Mouse (Mus musculus) left cerebral cortex, postnatal 36 days (tissue): Measurements from ENCODE around the gene Gm6871. TPM values are rescaled to one million over a fixed set of nuclear protein-coding genes. Genes with fewer than 3 reads are reported as not detected.
"Not testable (repeated sequence)": the region's sequence is repeated elsewhere in the genome, so short reads cannot be mapped to it uniquely, and the experiment has no call there.

ENCODE experiments used
- DNase-seq, 2 experiments: peaks; one replicate each; pipeline ENCODE4 v3.0.0; 2021 to 2022; ENCODE audit warnings: low spot score in 2 of 2, mixed read lengths in 1 of 2
- intact Hi-C: fragments of 180-260 bp; cut with DNase I; formaldehyde crosslinking; loops from one replicate; pipeline ENCODE4 v1.15.1; 2025
- total RNA-seq, 2 experiments: library from RNA; stranded (reverse); gene quantifications; 2 replicates each; pipeline ENCODE4 v1.2.3; 2021

Gm6871 gene
- not detected for total RNA-seq

DNA sequence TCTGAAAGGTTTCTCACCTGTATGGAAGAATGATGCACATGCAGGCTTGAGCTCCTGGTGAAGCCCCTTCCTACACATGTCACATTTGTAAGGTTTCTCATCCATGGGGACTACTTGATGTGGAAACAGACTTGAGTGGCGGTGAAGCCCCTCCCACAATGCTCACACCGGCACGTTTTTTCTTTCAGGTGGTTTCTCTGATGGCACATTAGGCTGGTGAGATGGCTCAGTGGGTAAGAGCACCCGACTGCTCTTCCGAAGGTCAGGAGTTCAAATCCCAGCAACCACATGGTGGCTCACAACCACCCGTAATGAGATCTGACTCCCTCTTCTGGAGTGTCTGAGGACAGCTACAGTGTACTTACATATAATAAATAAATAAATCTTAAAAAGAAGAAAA, at the start of gene Gm6871:
Gene Gm6871, minus strand, starts transcription at position 101 of the 400 bp plus-strand sequence.
- intact Hi-C loops, DNase-seq: not testable (repeated sequence)

DNA sequence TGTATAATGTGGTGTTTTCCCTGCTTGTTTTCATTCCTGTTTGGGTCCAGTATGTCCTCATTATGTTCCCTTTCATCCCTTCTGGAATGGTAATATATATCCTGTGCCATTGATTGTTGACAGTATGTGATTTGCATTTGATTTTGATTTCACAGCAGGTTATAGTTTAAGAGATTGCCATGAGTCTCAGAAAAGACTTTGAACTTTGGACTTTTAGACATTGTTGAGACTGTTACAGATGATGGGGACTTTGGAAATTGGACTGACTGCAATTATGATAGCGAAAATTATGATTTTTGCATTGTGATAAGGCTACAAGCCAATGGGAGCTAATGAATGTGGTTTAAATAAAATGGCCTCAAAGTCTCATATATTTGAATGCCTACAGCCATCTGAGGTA, 42.8 kb upstream of the Gm6871 start:
- intact Hi-C loops = not testable (repeated sequence)

GRCm38 (mm10) chr7:41611654-41612053, 38.2 kb upstream of the Gm6871 start:
- no peak for DNase-seq

More for the DNA sequence above, 42.8 kb upstream of the Gm6871 start:
- not testable (repeated sequence) for DNase-seq

GRCm38 (mm10) chr7:41599932-41600548, 26.6 kb upstream of the Gm6871 start:
- no peak for DNase-seq
- intact Hi-C loops = loop anchor here (2.0 kb wide), 1 partner anchor 99 kb away; no protein-coding TSS in a partner anchor

More at GRCm38 (mm10) chr7:41611654-41612053, 38.2 kb upstream of the Gm6871 start:
- intact Hi-C loops = no loop called here

DNA sequence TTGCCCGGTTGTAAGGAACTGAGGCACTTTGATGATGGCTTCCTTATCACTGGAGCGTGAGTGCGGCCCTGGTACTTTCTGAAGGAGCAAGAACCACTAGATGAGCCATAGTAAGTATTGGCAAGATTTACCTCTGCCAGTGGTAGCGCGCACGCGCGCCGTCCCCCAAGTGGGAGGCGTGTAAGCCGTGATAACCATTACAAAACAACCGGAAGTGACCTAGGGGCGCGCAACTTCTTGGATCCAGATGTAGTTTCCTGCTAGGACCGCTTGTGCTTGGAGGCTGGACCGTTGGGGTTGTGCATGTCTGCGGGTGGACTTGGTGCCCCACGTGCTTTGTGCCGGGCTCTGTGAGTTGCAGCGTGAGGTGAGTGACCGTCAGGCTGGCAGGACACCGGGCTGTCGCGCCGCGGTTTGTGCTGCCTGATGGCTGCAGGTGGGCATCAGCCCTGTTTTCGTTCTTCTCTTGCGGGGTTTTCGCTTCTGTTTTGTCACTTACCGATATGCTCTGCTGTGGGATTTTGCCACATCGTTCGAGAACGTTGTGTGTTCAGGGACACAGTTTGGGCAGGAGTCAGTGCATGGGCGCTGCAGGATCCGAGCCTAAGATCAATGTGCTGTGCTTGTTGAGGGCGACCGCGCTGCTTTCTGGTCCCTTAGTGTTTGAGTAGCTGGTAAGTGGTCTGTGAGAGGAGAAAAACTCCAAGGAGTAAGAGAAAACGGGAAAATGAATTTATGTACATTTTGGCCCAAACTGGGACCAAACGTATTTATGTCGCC, 25.8 kb upstream of the Gm6871 start, which contains the start of gene 2610021A01Rik:
Gene 2610021A01Rik, plus strand, starts transcription at position 197 of the 780 bp plus-strand sequence.
- intact Hi-C loops = loop anchor here (2.0 kb wide), 1 partner anchor 98 kb away; no protein-coding TSS in a partner anchor
- peak; percentile 91 for DNase-seq

GRCm38 (mm10) chr7:41598615-41599014, 25.2 kb upstream of the Gm6871 start:
- DNase-seq = no peak
- intact Hi-C loops = loop anchor here (2.0 kb wide), 1 partner anchor 98 kb away; no protein-coding TSS in a partner anchor

DNA sequence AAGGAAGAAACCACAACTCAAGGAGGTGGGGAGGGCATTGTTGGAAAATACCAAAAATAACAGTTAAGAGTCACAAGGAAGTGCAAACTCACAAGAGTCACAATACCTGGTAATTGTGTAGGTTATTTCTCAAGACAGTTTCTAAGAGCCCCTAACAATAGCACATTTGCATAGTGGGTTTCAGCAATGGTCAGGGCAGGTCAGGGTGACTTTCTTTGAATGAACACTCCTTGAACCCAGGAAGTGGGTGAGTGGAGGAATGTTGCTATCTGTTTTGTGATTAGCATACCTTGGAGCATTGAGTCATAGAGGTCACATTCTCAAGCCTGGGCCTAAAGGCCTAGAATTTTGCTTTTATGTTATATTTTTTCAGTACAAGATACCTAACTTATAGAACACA, 14.4 kb upstream of the Gm6871 start:
- intact Hi-C loops, DNase-seq: not testable (repeated sequence)

DNA sequence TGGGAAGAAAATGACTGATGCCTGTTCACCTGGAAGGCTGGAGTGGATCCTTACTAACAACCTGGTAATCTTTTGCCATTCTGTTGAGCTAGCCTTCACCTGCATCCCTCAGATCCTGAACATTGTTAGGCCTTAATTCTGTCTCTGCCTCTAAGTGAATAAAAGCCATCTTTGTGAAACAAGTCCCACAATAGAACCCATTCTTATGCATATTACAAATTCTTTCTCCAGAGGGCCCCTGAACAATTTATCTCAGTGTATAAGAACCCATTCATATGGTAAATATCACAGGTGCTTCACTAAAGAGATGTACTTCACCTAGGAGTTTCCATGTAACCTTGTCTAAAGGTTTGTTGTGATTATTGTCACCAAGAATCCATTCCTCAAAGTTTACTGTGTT, 8.6 kb upstream of the Gm6871 start:
- no peak for DNase-seq
- intact Hi-C loops = no loop called here

- intact Hi-C loops = no loop called here
- no peak for DNase-seq
These were observed 4.5 kb upstream of the Gm6871 start for GRCm38 (mm10) chr7:41577956-41578355.

- intact Hi-C loops = no loop called here
- no peak for DNase-seq
These were observed 12.8 kb downstream of the Gm6871 start for GRCm38 (mm10) chr7:41560681-41561080.

DNA sequence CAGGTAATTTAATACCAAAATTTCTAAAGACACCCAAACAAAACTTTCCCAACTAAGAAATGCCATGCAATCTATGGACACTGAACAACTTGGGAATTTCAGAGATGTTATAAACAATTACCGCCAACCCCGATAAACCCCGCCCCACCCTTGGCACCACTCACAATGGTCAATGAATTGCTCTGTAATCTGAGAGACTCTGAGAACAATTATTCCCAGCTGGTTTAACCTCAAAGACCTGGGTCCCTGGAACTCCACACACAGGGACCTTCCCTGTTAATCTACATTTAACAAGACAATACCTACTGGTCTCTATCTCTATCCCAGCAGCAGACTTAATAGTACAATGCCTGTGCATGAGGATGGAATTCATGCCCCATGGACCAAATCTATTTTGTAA, 60.8 kb downstream of the Gm6871 start:
- intact Hi-C loops = no loop called here
- no peak for DNase-seq

GRCm38 (mm10) chr7:41512207-41512606, 61.3 kb downstream of the Gm6871 start:
- intact Hi-C loops = no loop called here
- no peak for DNase-seq

DNA sequence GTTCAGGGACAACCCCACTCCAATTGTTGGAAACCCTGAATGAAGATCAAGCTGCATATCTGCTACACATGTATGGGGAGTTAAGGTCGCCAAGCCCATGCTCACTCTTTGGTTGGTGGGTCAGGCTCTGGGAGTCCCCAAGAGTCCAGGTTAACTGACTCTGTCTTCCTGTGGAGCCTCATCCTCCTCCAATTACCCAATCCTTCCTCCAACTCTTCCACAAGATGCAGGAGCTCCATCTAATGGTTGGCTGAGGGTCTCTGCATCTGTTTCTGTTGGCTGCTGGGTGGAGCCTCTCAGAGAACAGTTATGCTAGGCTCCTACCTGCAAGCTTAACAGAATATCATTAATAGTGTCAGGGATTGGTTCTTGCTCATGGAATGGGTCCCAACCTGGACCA, 71.1 kb downstream of the Gm6871 start:
- intact Hi-C loops = loop anchor here (5.0 to 10.0 kb wide), 2 partner anchors 1658 to 1785 kb away; no protein-coding TSS in a partner anchor
- no peak for DNase-seq

DNA sequence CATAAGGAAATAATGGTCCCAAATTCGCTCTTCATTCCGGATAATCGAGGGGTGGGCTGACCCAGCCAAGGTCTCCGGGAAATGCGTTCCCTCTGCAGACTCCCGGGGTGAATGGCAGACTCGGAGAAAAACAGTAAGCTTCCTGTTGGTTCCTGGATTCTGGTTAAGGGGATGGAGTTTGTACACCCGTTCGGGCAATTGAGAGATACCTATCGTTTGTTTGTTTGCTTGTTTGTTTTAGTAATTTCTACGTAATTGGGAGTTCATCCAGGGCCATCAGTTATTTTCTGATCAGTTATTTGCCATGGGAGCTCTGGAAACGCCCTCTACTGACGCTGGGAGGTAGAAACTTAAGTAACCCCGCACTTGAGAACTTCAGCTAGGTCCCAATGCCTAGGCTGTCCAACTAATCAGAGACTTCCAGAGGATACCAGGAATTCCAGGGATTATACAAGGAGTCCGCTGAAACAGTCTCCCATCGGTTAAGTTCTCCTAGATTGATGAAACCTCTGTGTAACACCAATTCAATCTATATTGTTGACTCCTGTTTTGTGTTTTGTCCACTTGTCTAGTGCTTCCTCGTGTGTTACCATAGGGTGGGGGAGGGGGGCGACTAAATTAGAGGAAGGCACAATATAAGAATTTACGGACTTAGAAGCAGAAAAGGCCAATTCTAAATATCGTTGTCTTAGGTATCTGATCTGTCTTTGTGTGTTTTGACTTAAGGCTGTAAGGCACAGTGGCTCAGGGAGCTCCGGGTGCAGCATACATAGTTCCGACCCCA, 73.1 kb downstream of the Gm6871 start:
- intact Hi-C loops = loop anchor here (2.0 to 10.0 kb wide), 3 partner anchors 98 to 1783 kb away; partner anchors contain the start of gene 2610021A01Rik
- DNase-seq = peak; percentile 45 to 64

GRCm38 (mm10) chr7:41499389-41500049, 73.9 kb downstream of the Gm6871 start, which contains the start of the genes Gm20449 and AW146154:
Gm20449 (minus strand) TSS chr7:41499417.
AW146154 (minus strand) TSS chr7:41499890.
- peak; percentile 97 to 99 for DNase-seq
- intact Hi-C loops = loop anchor here (1.0 to 10.0 kb wide), 5 partner anchors 99 to 1782 kb away; partner anchors contain the start of genes 2610021A01Rik, AI987944 and Zfp788

DNA sequence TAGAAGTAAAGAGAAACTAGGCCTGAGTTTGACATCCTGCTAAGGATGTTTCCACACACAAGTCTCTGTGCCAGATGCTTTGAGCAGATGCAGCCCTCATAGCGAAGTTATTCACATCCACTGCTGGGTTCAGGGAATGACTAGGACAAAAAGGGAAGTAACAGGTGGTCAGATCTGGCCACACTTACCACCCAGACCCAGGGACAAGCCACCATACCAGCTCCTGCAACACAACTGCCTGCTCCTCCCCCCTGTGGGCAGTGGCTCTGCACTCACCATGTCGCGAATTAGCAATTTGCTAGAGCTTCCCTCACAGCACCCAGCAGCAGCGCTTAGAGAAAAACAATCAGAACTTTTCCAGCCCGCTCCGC, 74.5 kb downstream of the Gm6871 start:
- not testable (repeated sequence) for DNase-seq
- intact Hi-C loops = loop anchor here (1.0 to 2.0 kb wide), 2 partner anchors 106 to 134 kb away; partner anchors contain the start of genes AI987944 and Zfp788

DNA sequence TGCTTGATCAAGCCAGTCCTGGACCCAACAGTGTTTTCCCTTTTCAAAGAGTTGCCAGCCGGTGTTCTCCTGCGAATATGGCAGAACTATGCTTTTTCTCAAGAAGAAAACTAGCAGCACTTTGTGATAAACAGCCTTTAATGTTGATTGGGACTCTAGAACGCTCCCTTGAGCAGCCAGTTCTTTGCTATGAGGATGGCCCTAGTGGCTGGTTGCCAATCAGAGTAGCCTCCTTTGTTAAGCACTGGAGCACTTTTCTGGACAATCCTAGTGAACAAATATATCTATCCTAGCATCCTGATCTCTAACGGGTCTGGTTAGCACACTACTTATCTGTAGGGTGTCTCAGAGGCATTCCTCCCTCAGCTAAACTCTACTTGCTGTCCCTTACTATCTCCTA, 75.0 kb downstream of the Gm6871 start:
- intact Hi-C loops = loop anchor here (2.0 kb wide), 1 partner anchor 134 kb away; the partner anchor contains the start of gene Zfp788
- not testable (repeated sequence) for DNase-seq

GRCm38 (mm10) chr7:41497871-41498270, 75.6 kb downstream of the Gm6871 start:
- no peak for DNase-seq
- intact Hi-C loops = loop anchor here (2.0 kb wide), 1 partner anchor 135 kb away; the partner anchor contains the start of gene Zfp788
